Mouse (Mus musculus) skeletal muscle tissue, postnatal 0 days (tissue): ENCODE measurements around the gene Wbp11. TPM values are rescaled to one million over a fixed set of nuclear protein-coding genes. Genes with fewer than 3 reads are reported as not detected.

Experiments used
- microRNA-seq, 2 experiments: library from miRNA; unstranded; fragments of <30 nt; microRNA quantifications; one replicate each; pipeline ENCODE4; 2016
- polyA plus RNA-seq: library from polyadenylated mRNA; unstranded; fragments of >200 nt; fragmentation: Nextera tagmentation; extraction: Ambion mirVana; gene quantifications from 2 replicates; pipeline ENCODE4 v1.2.1, GENCODE M21; 2015

Wbp11 gene
- 53.0 and 56.4 TPM in 2 replicates for polyA plus RNA-seq

DNA sequence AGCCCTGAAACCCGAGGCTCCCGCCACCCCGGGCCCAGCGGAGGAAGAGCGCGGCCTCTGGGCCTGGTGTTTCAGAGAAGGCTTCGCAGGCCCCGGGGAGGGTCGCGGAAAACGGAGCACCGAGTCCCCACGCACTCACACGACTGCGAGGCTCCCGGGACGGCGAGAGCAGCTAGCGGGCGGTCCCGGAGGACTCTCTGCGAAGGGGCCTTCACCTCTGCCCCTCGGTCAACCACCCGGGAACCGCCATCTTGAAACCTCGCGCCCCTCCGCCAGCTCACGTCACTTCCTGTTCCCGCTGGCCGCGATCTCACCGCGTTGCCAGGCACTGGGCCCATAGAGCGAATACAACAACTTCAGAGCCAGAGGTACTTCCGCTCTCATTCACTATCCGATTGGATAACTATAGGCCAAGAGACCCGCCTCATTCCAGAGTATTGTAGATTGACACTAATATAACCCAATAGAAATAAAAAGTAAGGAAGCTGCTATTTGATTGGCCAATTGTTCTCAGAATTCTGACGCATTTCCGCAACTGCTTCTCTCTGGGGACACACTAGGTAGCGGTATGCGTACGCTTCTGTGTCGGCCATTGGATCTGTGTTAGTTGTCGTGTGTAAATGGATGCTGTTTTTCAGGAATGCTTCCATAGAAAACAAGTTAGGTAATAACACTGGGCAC, at the start of gene Wbp11:
Wbp11 (minus strand) TSS at position 353 of the 681 bp plus-strand sequence.

DNA sequence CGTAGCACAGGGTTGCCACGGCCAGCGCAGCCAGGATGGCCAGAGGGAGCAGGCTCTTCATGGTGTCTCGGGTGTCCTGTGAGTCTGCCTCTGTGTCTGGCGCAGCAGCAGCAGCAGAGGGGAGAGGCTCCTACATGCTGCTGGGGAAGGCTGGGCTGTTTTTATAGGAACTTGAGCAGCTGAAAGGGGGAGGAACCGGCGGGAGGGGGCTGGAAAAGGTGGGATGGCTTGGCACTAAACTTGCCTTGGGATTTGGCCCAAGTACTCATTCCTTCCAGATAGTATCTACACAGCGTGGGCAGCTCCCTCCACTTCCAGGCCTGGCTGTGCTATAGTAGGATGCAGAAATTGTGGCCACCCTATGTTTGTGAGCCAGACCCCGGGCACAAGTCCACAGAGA, 47.6 kb upstream of the Wbp11 start, which contains the start of gene Mgp:
Mgp (minus strand) TSS at position 154 of the 400 bp plus-strand sequence.

DNA sequence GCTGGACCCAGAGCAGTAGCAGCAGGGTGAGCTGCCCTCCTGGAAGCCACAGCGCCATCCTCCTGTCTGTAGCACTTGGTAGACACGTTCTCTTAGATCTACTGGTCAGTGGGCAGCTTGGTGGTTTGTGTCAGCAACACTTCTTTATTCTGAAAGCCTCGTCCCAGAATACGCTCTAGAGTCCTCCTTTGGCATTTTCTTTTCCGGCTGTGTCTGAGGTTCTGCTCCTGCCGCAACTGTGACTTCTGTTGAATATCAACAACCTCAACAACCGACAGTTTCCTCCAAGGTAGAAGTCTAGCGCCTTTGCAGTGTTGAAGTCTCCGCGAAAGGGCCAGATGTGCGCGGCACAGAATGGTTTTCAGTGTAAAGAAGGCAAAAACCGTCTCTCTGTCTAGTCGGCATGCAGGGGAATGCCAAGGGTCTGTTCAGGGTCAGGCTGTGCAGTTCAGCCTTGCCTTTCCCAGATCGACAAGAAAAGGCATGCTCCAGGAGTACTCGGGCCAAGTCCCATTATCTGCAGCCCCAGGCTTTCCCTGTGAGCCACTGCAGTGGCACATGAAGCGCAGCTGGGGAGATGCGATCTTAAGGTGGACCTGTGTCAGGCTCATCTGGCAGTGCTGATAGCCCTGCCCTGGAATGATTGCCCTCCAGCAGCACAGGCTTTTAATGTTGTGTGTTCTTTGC, 29.3 kb upstream of the Wbp11 start, which contains the start of gene Art4:
Art4 (minus strand) TSS at position 548 of the 687 bp plus-strand sequence.

DNA sequence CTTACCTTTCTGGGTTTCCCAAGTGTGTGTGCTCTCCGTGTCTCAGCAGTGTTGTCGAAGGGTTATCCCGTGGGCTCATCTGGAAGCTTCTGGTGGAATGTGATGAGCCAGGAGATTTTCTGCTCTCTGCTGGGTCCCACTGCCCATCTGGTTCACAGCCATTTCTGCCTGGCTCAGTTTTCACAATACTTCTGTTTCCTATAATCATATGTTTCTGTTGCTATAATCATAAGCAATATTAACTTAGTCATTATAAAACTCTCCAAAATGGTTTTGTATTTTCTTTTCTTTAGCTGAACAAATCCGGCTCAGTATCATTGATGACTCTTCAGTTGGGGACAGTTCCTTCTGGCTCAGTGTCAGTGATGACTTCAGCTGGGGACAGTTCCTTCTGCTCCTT, 7.3 kb upstream of the Wbp11 start, which contains the start of gene Smco3:
Smco3 (minus strand) TSS at position 101 of the 400 bp plus-strand sequence.

DNA sequence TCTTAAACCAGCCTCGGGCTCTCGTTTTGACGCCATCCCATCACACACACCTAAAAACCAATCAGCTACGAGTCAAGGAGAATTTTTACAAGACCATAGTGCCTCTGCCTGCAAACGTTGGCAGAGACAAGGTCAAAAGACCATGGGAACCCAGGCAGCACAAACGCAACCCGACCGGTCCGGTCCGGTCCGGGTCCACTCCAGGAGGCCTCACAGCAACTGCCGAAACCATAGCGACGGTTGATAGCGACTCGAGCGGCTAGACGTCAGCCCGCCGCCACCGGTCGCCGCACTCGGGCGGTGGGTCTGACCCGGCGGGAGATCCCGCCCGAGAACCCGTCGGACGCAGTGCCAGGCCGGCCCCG, 535 bp downstream of the Wbp11 start, which contains the start of gene BC049715:
BC049715 (plus strand) TSS at position 111 of the 365 bp plus-strand sequence.

DNA sequence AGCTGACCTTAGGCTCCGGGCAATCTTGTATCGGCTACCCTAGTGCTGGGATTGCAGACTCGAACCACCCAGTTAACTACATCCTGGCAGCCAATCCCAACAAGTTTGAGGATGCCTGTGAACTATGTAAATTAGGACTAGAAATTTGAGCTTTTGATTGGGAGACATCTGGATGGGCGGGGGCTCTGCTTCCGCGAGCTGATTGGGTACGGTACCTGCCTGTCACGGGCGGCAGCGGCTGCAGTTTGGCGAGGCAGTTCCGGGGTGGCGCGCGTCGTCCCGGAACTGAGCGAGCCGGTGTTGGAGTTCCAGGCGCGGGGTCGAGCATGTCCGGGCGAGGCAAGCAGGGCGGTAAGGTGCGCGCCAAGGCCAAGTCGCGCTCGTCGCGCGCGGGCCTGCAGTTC, 20.0 kb downstream of the Wbp11 start, which contains the start of gene H2afj:
H2afj (plus strand) TSS at position 231 of the 404 bp plus-strand sequence.

DNA sequence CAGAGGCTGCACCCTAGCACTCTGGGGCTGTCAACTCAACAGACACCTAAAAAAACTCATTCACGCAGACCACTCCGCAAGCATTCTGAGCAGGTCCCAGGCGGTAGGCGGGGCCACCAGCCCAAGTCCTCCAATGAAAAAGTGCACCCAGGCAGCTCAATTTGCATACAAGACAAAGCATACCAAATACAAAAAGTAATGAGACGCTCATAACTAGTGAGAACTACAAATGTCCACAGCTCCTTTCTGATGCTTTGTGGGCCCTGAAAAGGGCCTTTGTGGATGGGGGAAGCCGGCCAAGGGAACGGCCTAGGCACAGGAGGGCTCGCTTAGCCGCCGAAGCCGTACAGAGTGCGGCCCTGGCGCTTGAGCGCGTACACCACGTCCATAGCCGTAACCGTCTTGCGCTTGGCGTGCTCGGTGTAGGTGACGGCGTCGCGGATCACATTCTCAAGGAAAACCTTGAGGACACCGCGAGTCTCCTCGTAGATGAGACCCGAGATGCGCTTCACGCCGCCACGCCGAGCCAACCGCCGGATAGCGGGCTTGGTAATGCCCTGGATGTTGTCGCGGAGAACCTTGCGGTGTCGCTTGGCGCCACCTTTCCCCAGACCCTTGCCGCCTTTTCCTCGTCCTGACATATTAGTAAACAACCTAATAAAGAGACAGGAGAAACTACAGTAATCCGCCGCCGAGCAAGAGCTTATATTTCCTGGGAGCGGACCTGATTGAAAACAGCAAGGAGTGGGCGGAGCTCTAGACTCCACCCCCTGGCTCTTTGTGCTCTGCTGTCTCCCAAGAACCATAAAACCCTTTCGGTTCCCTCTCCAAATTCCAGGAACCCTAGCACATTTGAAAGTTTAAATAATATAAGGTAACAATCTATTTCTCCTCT, 24.0 kb downstream of the Wbp11 start, which contains the start of gene Hist4h4:
Hist4h4 (minus strand) TSS at position 677 of the 895 bp plus-strand sequence.

DNA sequence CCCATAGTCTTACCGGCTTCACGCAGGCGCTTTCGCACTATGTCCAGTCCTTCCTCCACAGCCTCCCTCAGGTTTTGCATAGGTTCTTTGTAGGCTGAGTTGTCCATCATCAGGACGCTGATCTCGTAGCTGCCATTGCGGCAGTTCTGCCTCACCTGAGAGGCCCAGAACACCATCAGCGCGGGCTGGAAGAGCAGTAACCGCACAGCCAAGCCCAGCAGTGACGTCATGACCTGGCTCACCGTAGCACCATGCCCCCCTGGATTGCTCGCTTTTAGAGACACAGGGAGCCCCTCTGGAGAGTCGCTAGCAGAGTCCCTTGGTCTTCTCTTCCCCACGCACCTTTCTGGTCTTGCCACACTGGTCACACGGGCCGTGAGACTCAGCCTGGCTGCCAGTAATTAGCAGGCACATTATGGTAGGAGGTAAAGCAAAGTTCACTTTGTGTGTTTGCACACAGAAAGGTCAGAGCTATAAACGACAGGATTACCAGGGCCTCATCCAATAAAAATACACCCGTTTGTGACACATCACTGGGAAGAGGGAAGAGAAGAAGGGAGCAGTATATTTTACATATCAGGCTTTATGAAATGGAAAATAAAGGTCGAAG, 46.6 kb downstream of the Wbp11 start, which contains the start of gene Gucy2c:
Gucy2c (minus strand) TSS at position 389 of the 610 bp plus-strand sequence.

Small RNAs within 50 kb of the gene (microRNA-seq; reads per million reads assigned to microRNA genes)
- gene Gm44364: 0 reads per million in 2 experiments

Other genes starting within 250 kb of the Wbp11 start
- 16.5 and 26.2 TPM in 2 replicates for gene Plbd1, start 166.3 kb downstream of the Wbp11 start, polyA plus RNA-seq
- not detected in 2 replicates for gene Gucy2c, start 46.5 kb downstream of the Wbp11 start, polyA plus RNA-seq
- 0.26 and 0.28 TPM in 2 replicates for gene Hist4h4, start 23.8 kb downstream of the Wbp11 start, polyA plus RNA-seq
- 38.7 and 55.9 TPM in 2 replicates for gene H2afj, start 20.0 kb downstream of the Wbp11 start, polyA plus RNA-seq
- gene BC049715, start 607 bp downstream of the Wbp11 start, polyA plus RNA-seq: 0.50 and 0.60 TPM in 2 replicates
- gene Smco3, start 7.2 kb upstream of the Wbp11 start, polyA plus RNA-seq: 0.96 and 1.1 TPM in 2 replicates
- gene Art4, start 29.5 kb upstream of the Wbp11 start, polyA plus RNA-seq: 0.30 and 0.36 TPM in 2 replicates
- gene Mgp, start 47.6 kb upstream of the Wbp11 start, polyA plus RNA-seq: 124 and 127 TPM in 2 replicates
- 0.50 and 0.55 TPM in 2 replicates for gene Erp27, start 93.9 kb upstream of the Wbp11 start, polyA plus RNA-seq
- not detected in 2 replicates for gene Pde6h, start 95.6 kb upstream of the Wbp11 start, polyA plus RNA-seq
- gene Arhgdib, start 113.7 kb upstream of the Wbp11 start, polyA plus RNA-seq: 47.1 and 65.8 TPM in 2 replicates